Mouse (Mus musculus) kidney, postnatal 10 days (tissue): Measurements from ENCODE around the gene Xxylt1.
A peak's percentile ranks its signal among the peaks of the same experiment; 100 is the strongest.

Source experiments
- DNase-seq: peaks from one replicate; pipeline ENCODE4 v3.0.0; 2021; ENCODE audit warnings: mixed read lengths

The Xxylt1 gene

DNA sequence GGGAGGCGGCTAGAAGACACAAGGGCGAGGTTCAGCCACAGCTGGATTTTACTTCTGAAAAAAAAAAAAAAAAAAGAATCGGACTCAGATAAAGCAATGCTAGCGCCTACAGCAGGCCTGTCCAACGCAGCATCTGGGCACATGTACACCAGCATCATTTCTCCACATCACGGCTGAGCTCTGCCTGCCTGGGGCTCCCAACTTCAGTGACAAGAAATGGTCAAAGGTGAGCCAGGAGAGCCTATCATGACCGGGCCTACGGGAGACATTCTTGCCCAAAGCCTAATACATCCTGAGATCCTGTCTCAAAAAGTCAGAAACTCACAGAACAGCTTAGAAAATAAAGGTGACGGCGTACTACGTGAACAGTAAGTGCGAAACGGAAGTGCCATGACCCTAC is 20.5 kb downstream of the Xxylt1 start:
- no peak for DNase-seq

DNA sequence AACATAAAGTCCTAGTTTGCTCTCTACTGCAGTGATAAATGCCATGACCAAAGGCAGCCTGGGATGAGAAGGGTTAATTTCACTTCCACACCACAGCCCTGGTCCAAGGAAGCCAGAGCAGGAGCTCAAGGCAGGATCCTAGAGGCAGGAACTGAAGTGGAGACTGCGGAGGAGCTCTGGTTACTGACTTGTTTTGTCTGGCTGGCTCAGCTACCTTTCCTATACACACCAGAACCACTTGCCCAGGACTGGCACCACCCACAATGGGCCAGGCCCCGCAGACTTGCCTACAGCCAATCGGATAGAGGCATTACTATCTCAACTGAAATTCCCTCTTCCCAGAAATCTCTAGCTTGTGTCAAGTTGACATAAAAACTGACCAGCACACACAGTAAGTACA is 21.0 kb downstream of the Xxylt1 start:
- no peak for DNase-seq

GRCm38 (mm10) chr16:31059730-31060129 is 21.5 kb downstream of the Xxylt1 start:
- no peak for DNase-seq

DNA sequence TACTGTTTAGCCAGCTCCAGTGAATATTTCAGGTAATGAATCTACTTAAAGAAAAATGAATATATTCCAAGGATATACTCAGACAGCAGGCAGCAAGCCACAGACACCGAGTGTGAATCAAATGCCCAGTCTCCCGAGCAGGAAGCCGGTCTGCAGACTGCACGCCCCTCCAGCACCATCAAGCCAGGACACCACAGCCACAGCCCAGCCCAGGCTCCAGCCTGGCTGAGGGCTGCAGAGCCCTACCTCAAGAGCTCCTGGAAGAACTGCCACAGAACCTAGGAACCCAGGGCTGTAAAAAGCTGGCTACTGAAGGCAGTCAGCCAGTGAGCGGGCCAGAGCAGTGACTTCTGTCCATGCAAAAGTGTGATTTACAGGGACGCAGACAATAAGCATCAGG is 28.4 kb downstream of the Xxylt1 start:
- DNase-seq = peak; percentile 53

DNA sequence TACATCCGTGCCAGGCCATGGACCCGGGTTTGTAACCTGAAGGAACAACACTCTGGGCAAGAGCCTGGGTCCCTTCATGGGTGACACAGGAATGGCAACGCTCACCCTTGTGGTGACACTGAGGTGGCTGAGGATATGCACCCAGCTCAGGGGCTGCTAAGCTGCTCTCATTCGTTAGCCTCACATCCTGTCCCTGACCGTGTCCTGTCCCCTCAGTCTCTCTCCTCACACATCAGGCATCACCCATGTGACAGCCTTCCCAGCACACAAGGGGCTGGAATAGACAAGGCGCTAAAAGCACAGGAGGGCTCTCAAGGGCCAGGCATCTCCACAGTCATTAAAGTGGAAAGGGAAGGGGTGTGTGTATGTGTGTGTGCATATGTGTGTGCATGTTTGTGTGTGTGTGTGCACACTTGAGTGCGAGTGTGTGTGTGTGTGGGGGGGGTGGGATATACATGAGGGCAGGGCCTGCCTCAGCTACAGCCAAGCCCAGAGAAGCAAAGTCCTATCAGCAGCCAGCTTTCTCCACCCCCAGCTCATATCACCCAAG is 29.0 kb downstream of the Xxylt1 start:
- DNase-seq = no peak

DNA sequence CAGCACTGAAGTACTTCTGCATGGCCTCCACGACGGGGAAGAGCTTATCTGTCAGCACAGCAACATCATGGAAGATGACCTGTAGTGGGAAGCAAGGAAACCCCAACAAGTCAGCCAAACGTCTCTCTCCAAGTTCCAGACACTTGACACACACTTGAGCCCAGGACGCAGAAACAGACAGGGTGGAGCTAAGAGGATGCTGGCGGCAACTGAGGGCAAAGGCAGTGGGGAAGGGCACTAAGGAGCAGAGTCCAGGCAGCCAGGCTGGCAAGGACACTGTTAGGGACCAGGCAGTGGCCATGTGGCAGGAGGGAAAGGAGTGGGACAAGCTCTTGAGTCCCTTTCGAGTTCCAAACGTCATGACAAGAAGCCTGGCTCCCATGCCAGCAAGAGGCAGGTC is 30.5 kb downstream of the Xxylt1 start:
- DNase-seq = no peak

- no peak for DNase-seq
Observed at GRCm38 (mm10) chr16:31048194-31048593, 33.0 kb downstream of the Xxylt1 start.

DNA sequence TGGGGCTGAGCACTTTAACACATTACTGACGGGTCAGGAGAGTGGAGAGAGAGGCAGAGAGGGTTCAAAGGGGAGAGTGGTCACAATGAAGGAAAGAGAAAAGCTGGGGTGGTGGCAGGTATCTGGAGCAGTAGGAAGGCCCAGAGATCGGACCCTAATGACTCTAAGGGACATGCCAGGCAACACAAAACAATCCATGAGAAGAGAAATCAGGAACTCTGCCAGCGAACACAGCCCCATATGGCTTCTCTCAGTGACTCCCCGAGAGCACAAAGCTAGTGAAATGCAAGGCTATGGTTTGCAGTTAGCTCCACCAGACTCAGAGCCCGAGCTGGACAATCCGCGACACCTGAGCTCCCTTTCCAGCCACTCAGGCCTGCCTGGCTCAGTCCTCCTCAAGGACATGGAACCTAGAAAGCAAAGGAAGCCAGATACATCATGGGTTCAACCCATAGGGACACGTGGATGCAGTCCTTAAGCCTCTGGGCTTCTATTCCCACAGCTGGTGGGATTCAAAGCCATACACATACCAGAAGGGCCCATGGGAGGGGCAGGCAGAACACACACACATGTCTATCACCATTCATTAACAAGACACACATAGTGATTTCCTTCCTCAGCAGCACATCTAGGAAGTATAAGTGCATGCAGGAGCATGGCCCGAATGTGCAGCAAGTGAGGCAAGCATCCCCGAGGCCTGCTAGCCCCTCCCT is 33.9 kb downstream of the Xxylt1 start:
- no peak for DNase-seq

DNA sequence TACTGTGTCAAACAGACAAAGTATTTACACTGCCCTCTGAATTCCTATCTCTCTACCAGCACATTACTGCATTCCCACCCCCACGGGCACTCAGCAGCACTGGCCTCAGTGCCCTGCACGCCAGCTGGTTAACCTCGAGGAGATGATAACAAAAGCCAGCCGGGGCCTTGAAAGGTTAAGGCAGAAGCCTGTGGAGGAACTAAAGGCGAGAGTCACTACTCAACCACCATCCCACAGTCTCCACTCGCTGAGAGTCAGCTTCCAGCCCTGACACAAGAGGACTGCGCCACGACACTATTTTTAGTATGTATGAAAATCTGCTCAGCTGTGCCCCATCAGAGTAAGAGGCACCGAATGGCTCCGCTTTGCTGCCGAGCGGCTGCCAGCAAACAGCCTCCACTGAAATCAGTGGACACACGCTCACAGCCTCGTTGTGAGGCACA is 35.0 kb downstream of the Xxylt1 start:
- no peak for DNase-seq

- no peak for DNase-seq
Observed at GRCm38 (mm10) chr16:31045211-31045610, 36.0 kb downstream of the Xxylt1 start.

- DNase-seq = no peak
Observed at GRCm38 (mm10) chr16:31043136-31043535, 38.1 kb downstream of the Xxylt1 start.

DNA sequence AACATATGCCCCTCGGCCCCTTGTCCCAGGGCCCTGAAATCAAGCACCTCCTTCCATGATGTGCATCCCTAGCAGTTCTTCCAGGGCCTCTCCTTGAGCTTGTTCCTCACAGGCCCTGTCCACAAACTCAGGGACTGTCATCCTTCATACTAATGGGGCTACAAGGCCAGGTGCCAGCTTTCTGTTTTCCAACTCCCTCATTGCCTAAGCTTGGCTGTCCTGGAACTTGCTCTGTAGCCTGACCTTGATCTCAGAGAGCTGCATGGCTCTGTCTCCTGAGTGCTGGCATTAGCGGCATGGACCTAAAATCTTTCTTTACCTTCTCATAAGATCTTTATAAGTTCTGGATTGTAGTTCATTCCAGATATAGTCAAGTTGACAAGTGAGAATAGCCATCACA is 39.7 kb downstream of the Xxylt1 start:
- no peak for DNase-seq

DNA sequence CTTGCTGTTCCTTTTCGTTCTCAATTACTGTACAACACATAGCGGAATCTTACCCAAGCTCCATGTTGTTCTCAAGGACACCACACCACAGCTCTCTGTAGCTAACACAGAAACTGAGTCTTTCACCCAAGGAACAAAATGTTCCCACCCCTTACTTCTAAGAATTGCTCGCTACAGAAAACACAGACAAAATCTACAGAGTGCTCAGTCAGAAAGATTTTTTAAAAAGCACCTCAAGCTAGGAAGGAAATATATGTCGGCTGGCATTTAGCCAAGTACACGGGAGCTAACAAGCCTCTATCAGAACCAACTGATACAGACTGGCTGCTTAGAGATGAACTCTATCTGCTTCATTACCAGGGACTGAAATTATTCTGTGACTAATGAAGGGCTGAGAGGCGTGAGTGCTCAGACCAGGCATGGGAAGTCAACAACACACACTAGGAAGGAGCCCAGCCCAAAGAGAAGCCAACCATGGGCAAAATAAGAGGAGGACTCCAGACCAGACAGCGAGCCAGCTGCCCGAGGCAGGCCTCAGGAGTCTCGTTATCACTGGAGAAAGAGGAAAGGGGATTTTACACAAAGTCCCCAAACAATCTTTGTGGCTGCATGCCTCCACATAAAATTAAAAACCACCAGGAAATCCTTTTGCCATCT is 41.3 kb downstream of the Xxylt1 start:
- DNase-seq = no peak

DNA sequence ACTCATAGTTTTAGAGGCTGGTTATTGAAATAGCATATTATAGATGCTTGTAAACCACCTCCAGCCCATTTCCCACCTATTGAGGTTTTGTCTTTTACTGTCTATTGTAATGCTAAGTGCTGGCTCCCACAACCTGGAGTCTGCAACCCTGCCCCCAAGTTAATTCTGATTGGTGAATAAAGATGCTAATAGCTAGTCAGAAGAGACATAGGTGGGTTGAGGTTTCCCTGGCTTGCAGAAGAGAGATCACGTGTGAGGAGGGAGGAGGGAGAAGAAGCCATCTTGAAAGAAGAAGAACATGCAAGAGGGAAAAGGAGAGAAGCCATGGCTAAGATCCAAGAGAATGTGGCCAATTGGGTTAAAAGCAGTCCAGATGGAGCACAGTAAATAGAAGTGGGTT is 43.8 kb downstream of the Xxylt1 start:
- DNase-seq = no peak

GRCm38 (mm10) chr16:31035651-31036245 is 45.5 kb downstream of the Xxylt1 start:
- DNase-seq = no peak

- DNase-seq = no peak
Observed at GRCm38 (mm10) chr16:31035235-31035634, 46.0 kb downstream of the Xxylt1 start.

DNA sequence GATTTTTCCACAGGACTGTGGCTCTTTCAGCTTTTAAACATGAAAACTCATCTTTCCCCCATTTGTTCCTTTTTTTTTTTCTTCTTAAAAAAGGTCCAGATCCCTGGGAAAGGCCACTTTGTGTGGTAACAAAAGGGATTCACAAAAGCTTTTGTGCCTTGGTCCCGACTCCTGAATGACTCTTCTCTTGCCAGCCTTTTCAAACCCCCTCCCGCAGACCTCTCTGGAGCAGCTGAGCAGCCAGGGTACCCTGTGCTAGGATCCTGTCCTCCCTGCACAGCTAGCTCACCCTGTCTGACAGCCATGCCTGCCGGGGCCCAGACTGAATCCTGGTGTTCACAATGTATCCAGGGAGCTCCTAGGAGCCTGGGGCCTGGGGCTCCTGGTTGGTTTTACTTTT is 47.2 kb downstream of the Xxylt1 start:
- no peak for DNase-seq

- peak; percentile 50 for DNase-seq
Observed at GRCm38 (mm10) chr16:31029739-31030485, 51.3 kb downstream of the Xxylt1 start.

DNA sequence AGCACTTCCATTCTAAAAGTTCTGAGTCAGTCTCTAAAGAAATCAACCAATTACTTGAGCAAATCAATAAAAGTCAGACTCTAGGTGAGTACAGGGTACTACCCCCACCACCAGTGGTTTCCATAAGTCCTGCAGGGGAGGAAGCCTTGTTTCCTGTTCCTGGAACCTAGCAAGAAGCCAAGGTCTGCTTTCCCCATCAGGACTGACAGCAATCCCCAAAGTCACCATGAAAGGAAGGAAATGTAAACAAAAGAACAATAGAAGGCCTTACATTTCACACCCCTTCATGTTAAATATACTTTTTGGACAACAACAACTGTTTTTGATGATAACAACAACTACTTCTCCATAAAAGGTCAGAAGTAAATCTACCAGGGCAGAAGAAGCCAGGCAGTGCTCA is 53.6 kb downstream of the Xxylt1 start:
- no peak for DNase-seq

GRCm38 (mm10) chr16:31025516-31025915 is 55.7 kb downstream of the Xxylt1 start:
- no peak for DNase-seq

DNA sequence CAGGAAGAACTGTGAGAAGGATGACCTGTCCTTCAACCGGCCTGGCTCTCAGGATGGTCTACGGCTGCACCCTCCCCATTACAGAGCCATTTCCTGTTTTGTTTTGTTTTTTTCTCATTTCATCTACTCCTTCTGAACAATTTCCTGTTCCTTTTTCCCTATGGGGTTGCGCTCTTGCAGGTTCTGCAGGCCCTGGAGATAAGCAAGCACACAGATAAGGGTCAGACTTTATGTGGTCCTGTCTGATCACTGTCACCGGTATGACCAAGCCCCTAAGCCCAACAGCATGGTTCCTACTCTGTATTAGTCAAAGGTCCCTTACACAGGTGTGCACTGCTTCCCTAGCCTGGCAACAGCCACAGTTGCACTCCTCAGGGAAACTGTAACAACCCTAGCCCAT is 56.2 kb downstream of the Xxylt1 start:
- DNase-seq = no peak

DNA sequence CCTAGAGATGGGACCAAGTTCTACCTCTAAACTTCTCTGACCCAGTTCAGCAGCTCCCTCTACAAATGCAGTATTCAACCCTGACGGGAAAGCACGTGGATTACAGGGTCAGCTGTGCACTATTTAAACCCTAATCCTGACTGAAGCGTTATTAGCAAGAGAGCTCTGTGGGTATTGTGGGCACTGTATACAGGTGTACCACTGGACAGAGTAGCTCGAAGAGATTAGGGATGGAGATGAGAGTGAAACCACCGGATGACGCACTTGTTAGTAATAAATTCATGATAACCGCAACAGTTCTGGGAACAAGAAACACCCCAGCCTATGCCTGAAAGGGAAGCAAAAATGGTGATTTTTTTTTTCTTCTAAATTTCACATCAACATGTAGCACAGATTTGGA is 57.0 kb downstream of the Xxylt1 start:
- no peak for DNase-seq

DNA sequence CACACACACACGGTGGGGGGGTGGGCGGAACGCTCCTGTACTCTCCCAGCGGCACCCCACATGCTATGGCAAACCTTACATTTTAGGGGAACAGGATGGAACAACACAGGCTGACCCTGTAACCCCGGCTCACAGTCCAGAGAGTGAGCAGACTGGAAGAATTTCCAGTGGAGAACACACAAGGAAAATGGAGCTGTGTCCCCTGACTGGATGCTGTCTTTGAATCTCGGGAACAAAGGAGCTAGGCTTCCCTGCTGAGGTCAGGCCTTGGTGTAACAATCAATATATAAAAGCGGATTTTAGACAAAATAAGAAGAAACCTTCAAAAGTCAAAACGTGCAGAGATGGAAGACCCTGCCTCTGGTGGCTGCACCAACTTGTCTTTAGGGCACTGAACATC is 57.4 kb downstream of the Xxylt1 start:
- no peak for DNase-seq
